Mouse (Mus musculus) hindbrain, embryonic 10.5 days (tissue): ENCODE results near the gene Ttc25. TPM values are rescaled to one million over a fixed set of nuclear protein-coding genes. Genes with fewer than 3 reads are reported as not detected.

ENCODE experiments used
- DNase-seq: peaks from one replicate; pipeline ENCODE4 v3.0.0-alpha.2; 2017; ENCODE audit warnings: low spot score
- H3K27ac ChIP-seq: fragments of 300-500 bp; sonication (generic); 2 replicates; pipeline ENCODE4 v1.5.1; 2016; ENCODE audit warnings: mild to moderate bottlenecking, moderate library complexity
- H3K27me3 ChIP-seq: fragments of 300-500 bp; sonication (generic); 2 replicates; pipeline ENCODE4 v1.6.1; 2016; ENCODE audit warnings: mild to moderate bottlenecking; ENCODE audit not compliant: poor library complexity, insufficient read depth, severe bottlenecking
- H3K36me3 ChIP-seq: fragments of 300-500 bp; sonication (generic); 2 replicates; pipeline ENCODE4 v1.6.1; 2016; ENCODE audit warnings: mild to moderate bottlenecking, moderate library complexity
- H3K4me1 ChIP-seq: fragments of 300-500 bp; sonication (generic); replicated peaks from 2 replicates; pipeline ENCODE4 v1.6.1; 2016; ENCODE audit warnings: mild to moderate bottlenecking
- H3K4me3 ChIP-seq: fragments of 300-500 bp; sonication (generic); 2 replicates; pipeline ENCODE4 v1.5.1; 2016; ENCODE audit warnings: mild to moderate bottlenecking, moderate library complexity
- H3K9me3 ChIP-seq: fragments of 300-500 bp; sonication (generic); 2 replicates; pipeline ENCODE4 v1.6.1; 2016; ENCODE audit warnings: mild to moderate bottlenecking, moderate library complexity
- WGBS: fragments of 180-500 bp; shearing (Covaris S2); methylation state at CpG from one replicate; pipeline ENCODE4 v1.1.7; 2016; 5-methylcytosine and 5-hydroxymethylcytosine counted together
- polyA plus RNA-seq: library from polyadenylated mRNA; unstranded; fragments of >200 nt; fragmentation: Nextera tagmentation; extraction: Ambion mirVana; gene quantifications from 2 replicates; pipeline ENCODE4 v1.2.1, GENCODE M21; 2016

Gene Ttc25
- polyA plus RNA-seq, 1 experiment from 2014 or later: 3.2 TPM

DNA sequence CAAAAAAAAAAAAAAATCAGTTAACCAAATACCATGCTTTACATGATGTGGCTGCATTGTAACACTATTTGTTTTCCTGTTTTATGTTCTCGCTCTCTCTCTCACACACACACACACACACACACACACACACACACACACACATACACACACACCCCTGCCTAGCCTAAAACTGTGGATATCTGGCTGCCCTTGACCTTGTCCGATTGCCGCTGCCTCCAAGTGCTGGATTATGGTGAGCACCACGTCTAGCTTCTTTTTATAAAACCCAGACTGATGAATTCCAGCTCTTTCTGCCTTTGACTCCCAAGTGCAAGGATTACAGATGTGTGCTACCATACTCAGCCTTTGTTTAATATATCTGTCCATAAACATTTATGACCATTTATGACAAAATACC lies 72.1 kb downstream of the Ttc25 start:
- Histone ChIP-seq H3K4me1 (peaks cover 25% of the 10 kb centered on the region), H3K4me3 (peak overlapping the region; percentile 85; the same call in 1 of the 2 replicates), H3K27me3 (no peaks in the 10 kb centered on the region), H3K36me3 (peaks cover 21% of the 10 kb centered on the region), H3K9me3 (no peaks in the 10 kb centered on the region), H3K27ac (no peak overlapping the region)
- 94% methylated on average over 4 of the region's 4 CpGs for WGBS
- no peak for DNase-seq

DNA sequence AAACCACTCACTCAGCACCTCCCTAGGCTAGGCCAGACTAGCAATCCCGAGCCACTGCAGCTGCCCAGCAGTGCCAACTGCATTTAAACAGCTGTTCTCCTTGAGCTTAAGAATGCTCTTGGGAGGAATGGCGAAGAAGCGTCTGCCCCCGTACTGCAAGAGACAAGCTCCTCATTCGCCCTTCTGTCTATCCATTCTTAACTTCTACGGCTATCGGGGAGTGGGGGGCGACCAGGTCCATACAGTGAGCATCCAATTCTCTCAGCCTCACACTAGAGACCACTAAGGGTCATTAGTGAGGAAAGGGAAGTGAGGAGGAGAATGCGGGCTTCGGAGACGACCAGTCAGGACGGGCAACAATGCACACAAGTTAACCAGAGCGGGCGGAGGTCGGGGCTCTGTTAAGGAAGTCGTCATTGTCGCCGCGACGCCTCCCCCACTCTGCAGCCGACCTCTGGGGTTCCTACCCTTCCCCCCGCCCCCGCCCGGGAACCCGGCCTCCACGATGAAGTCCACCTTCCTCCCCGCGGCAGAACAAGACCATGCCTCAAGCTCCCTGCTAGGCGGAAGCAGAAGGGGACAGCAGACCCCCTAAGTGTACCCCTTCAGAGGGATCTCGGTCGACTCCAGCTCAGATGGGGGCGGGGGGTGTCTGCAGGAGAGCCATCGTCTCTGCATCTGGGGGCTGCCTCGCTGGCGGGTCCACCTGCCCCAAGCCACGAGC lies 73.5 kb downstream of the Ttc25 start, which contains the start of gene Nkiras2:
TSS of gene Nkiras2 (plus strand) at position 484 of the 724 bp plus-strand sequence.
- DNase-seq: peak; percentile 78
- H3K36me3 ChIP-seq: peaks cover 14% of the 10 kb centered on the region
- H3K9me3 ChIP-seq: no peaks in the 10 kb centered on the region
- H3K27me3 ChIP-seq: no peaks in the 10 kb centered on the region
- under 1% methylated on average over 36 of the region's 36 CpGs for WGBS
- H3K4me1 ChIP-seq: peaks cover 36% of the 10 kb centered on the region
- peak within 1 kb of the TSS; percentile 85 for H3K4me3 ChIP-seq
- peak within 1 kb of the TSS; percentile 96 for H3K27ac ChIP-seq

DNA sequence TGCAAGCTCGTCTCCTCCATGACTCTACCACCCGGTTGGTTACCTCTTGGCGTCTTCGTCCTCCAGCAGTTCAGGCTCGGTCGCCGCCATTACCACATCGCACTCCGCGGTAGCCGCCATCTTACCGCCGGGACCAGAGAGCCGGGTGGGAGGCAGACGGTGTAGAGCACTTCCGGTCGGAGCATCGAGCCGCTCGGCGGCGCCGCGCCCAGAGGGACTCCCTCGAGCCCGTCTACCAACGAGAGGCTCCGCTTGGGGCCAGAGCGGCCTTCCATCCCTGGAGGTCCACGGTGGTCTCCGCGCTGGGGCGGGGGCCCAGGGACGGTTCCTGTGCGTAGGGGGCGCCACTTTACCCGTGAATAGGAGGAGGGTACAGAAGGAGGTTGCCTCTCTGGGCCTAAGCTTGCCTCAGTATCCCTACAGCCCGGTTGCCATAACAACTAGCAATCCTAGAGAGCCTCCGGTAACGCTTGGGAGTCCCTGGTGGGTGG lies 74.1 kb downstream of the Ttc25 start:
- no peaks in the 10 kb centered on the region for H3K9me3 ChIP-seq
- H3K27me3 ChIP-seq: no peaks in the 10 kb centered on the region
- H3K4me1 ChIP-seq: peaks cover 40% of the 10 kb centered on the region
- peak overlapping the region; percentile 96 for H3K27ac ChIP-seq
- H3K4me3 ChIP-seq: peak overlapping the region; percentile 85
- DNase-seq: peak; percentile 99
- peaks cover 15% of the 10 kb centered on the region for H3K36me3 ChIP-seq
- WGBS: under 1% methylated on average over 40 of the region's 40 CpGs

- Histone ChIP-seq H3K27me3 (no peaks in the 10 kb centered on the region), H3K4me3 (peak within 1 kb of the TSS; percentile 85), H3K36me3 (peaks cover 20% of the 10 kb centered on the region), H3K4me1 (peaks cover 40% of the 10 kb centered on the region), H3K27ac (peak within 1 kb of the TSS; percentile 96), H3K9me3 (no peaks in the 10 kb centered on the region)
- DNase-seq: no peak
- 5% methylated on average over 11 of the region's 11 CpGs for WGBS
Observed at GRCm38 (mm10) chr11:100619982-100620381, 74.6 kb downstream of the Ttc25 start, which contains the start of gene Dnajc7. Dnajc7 (minus strand) TSS chr11:100620168.

Other genes with a start within 250 kb of the Ttc25 start
- 1,728 and 1,735 TPM in 2 replicates for gene Eif1, start 225.7 kb upstream of the Ttc25 start, polyA plus RNA-seq
- gene Gast, start 211.2 kb upstream of the Ttc25 start, polyA plus RNA-seq: 0.90 TPM in 1 of 2 replicates, not detected in the other
- gene Hap1, start 189.5 kb upstream of the Ttc25 start, polyA plus RNA-seq: 33.2 and 37.7 TPM in 2 replicates
- gene Jup, start 147.8 kb upstream of the Ttc25 start, polyA plus RNA-seq: 45.0 and 53.6 TPM in 2 replicates
- gene P3h4, start 130.8 kb upstream of the Ttc25 start, polyA plus RNA-seq: 27.0 and 27.8 TPM in 2 replicates
- 51.0 and 52.0 TPM in 2 replicates for gene Fkbp10, start 129.9 kb upstream of the Ttc25 start, polyA plus RNA-seq
- 115 and 121 TPM in 2 replicates for gene Nt5c3b, start 103.8 kb upstream of the Ttc25 start, polyA plus RNA-seq
- gene Klhl10, start 103.7 kb upstream of the Ttc25 start, polyA plus RNA-seq: 0.58 and 0.63 TPM in 2 replicates
- 6.1 and 6.9 TPM in 2 replicates for gene Klhl11, start 72.9 kb upstream of the Ttc25 start, polyA plus RNA-seq
- 356 and 388 TPM in 2 replicates for gene Acly, start 17.6 kb upstream of the Ttc25 start, polyA plus RNA-seq
- 22.7 and 27.3 TPM in 2 replicates for gene Cnp, start 29.3 kb downstream of the Ttc25 start, polyA plus RNA-seq
- 95.9 and 119 TPM in 2 replicates for gene Nkiras2, start 73.6 kb downstream of the Ttc25 start, polyA plus RNA-seq
- 219 and 260 TPM in 2 replicates for gene Dnajc7, start 74.6 kb downstream of the Ttc25 start, polyA plus RNA-seq
- 0.26 and 0.68 TPM in 2 replicates for gene Zfp385c, start 146.8 kb downstream of the Ttc25 start, polyA plus RNA-seq
- 1.9 and 2.9 TPM in 2 replicates for gene Dhx58, start 158.7 kb downstream of the Ttc25 start, polyA plus RNA-seq
- gene Kat2a, start 166.9 kb downstream of the Ttc25 start, polyA plus RNA-seq: 70.8 and 71.3 TPM in 2 replicates
- gene Hspb9, start 168.2 kb downstream of the Ttc25 start, polyA plus RNA-seq: 0.25 and 0.35 TPM in 2 replicates
- 16.8 and 37.2 TPM in 2 replicates for gene Rab5c, start 192.6 kb downstream of the Ttc25 start, polyA plus RNA-seq
- gene Kcnh4, start 214.3 kb downstream of the Ttc25 start, polyA plus RNA-seq: 1.5 and 4.4 TPM in 2 replicates
- not detected in 2 replicates for gene Hcrt, start 217.3 kb downstream of the Ttc25 start, polyA plus RNA-seq
- gene Ghdc, start 225.3 kb downstream of the Ttc25 start, polyA plus RNA-seq: 3.9 and 4.3 TPM in 2 replicates